Mouse (Mus musculus) CH12.LX (cell line): ENCODE results near the gene Dennd6a.

Experiments
- CHD1 ChIP-seq: IDR thresholded peaks from 2 replicates; pipeline ENCODE4 v1.6.1; 2012; ENCODE audit warnings: low read depth, low read length, improper control_type of control experiment, inconsistent platforms
- SMC3 ChIP-seq: IDR thresholded peaks from 2 replicates; pipeline ENCODE4 v1.6.1; 2011; ENCODE audit warnings: low read depth, low read length, improper control_type of control experiment

- TF ChIP-seq CHD1 (no peak), SMC3 (no peak)
These were observed 69.5 kb downstream of the Dennd6a start for GRCm38 (mm10) chr14:26643006-26643624.
